Mouse (Mus musculus): ENCODE results near the gene Car15. TPM values are rescaled to one million over a fixed set of nuclear protein-coding genes. Genes with fewer than 3 reads are reported as not detected.

The Car15 gene
- total RNA-seq, 2 experiments from 2014 or later, result 12.2 to 16.4 TPM

DNA sequence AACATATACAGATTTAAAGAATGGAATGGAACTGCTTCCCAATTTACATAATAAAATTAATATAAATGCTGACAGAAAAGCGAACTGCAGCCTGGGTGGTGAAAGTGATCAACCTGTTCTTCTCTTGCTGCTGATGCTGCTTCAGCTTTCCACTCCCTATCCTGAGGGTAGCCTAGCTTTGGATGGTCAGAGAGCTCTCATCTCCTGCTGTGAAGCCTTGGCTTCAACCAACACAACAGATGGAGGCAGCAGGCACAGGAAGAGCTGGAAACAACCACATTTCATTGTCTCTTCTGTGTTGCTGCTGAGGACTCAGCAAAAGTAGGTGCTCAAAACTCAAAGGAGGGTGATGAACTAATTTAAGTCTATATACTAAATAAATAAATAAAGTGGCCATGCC, 13.7 kb upstream of the Car15 start:
- TF ChIP-seq CTCF (IDR thresholded peaks at IDR 0.05), result no peak
- DNase-seq (ENCODE audit: extremely low spot score in 1 of 2, low spot score in 2 of 2), result no peak
- Histone ChIP-seq H3K4me3 (no peak overlapping the region), H3K27ac (peak overlapping the region; percentile 16; the same call in 1 of the 2 replicates)
- intact Hi-C loops (cut with DNase I), result no loop called here

DNA sequence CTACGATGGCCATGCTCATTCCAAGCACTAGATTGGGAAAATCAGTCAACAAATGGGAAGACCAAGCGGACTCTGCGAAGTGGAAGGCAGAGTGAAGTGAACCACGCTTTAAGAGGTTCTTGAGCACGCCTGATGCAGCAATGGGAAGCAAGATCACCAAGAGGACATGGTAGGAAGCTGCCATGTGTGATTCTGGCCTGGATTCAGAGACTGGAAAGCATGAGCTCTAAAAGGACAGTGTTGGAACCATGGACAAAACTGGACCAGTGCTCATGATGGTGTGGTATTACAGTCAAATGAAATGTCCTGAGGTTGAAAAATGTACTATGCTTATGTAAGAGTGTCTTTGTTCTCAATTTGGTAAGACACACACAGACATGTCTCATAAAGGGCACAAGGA, 13.2 kb upstream of the Car15 start:
- intact Hi-C loops (cut with DNase I), result no loop called here
- TF ChIP-seq CTCF (IDR thresholded peaks at IDR 0.05), result no peak
- no peak for DNase-seq (ENCODE audit: extremely low spot score in 1 of 2, low spot score in 2 of 2)
- no peak overlapping the region; the same call in 1 of the 2 replicates for H3K27ac ChIP-seq
- no peak overlapping the region for H3K4me3 ChIP-seq

DNA sequence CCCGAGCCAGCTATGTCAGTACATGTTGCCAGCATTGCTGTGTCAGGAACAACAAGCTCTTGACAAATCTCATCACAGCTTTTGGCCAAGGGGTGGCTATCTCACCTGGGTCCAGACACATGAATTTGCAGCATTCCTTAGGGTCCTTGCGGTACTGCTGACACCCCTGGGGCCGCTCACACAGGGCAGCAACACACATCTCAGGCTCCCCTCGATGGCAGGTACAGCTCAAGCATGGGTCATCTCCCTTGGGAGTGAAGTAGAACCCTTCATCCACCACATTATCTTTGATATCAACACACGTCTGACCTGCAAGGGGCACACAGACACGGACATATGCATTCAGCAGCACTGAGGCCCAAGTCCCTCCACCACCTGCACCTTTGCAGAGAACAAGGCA, 11.3 kb upstream of the Car15 start:
- no peak for TF ChIP-seq CTCF (IDR thresholded peaks at IDR 0.05)
- intact Hi-C loops (cut with DNase I), result no loop called here
- no peak overlapping the region for H3K4me3 ChIP-seq
- H3K27ac ChIP-seq, result no peak overlapping the region
- no peak for DNase-seq (ENCODE audit: extremely low spot score in 1 of 2, low spot score in 2 of 2)

DNA sequence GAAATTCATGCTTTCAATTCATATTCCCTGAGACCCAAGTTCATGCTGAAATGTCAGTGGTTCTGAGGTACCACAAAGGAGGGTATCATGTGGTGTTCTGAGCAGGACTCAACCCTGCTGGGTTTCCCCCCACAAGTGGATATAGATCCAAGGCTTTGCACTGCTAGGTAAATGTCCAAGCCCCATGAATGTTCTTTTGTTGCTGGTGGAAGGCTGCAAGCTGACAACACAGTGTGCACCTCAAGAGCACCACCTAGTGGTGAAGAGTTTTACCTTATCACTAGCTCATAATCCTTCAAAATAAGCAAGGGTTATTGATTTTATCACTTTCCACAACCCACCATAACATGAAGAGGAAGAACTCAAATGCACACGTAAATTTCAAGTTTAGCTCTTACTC, 10.8 kb upstream of the Car15 start:
- intact Hi-C loops (cut with DNase I), result no loop called here
- Histone ChIP-seq H3K27ac (peak overlapping the region; percentile 41; the same call in 1 of the 2 replicates), H3K4me3 (no peak overlapping the region)
- peak; percentile 93 for TF ChIP-seq CTCF (IDR thresholded peaks at IDR 0.05)
- no peak for DNase-seq (ENCODE audit: extremely low spot score in 1 of 2, low spot score in 2 of 2)

DNA sequence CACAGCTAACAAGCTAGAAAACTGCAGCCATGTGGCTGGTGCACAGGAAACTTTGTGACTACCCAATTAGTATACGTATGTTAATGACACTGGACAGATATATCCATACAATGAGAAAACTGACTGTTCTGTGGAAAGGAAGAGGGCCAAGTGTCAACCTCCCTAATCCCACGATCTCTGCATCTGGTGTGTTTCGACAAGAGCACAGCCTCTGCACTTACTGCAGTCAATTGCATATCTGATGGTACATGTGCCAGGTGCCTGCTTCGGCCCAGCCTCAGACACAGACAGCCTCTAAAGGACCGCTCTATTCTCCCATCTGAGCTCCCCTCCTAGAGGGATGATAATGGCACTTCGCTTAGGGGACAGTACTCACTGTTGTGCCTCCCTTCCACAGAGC, 10.3 kb upstream of the Car15 start:
- no peak for DNase-seq (ENCODE audit: extremely low spot score in 1 of 2, low spot score in 2 of 2)
- peak overlapping the region; percentile 41 for H3K27ac ChIP-seq
- no peak for TF ChIP-seq CTCF (IDR thresholded peaks at IDR 0.05)
- H3K4me3 ChIP-seq, result no peak overlapping the region
- intact Hi-C loops (cut with DNase I), result no loop called here

DNA sequence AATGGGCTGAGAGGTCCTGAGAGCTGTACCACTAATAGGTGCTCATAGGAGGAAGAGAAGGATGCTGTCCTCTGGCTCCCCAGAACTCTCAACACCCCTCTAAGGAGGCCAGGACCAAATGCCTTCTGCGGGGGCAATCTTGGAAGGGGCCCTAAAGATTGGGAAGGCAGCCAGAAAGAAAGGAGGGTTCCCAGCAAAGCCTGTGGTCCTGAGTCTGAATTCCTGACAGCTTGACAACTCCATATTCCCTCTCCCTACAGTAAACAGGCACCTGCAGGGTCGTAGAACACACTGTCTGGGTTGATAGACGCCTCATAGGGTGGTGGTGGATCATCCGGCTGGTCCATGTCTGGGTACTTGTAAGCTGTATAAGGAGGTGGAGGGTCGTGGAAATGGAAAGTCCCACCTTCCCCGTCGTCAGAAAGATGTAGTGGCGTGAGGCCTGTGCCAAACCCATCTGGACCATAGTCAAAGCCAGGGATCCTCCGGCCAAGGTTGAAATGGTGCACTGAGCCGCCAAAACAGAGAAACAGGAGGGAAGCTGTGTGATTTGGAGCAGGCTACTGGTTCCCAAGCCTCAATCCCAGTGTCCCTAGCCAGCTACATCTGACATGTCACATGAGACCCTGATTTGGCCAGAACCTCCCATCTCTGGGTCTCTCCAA, 5.7 kb upstream of the Car15 start:
- Histone ChIP-seq H3K27ac (no peak overlapping the region), H3K4me3 (no peak overlapping the region)
- no peak for DNase-seq (ENCODE audit: extremely low spot score in 1 of 2, low spot score in 2 of 2)
- no peak for TF ChIP-seq CTCF (IDR thresholded peaks at IDR 0.05)
- intact Hi-C loops (cut with DNase I), result no loop called here

DNA sequence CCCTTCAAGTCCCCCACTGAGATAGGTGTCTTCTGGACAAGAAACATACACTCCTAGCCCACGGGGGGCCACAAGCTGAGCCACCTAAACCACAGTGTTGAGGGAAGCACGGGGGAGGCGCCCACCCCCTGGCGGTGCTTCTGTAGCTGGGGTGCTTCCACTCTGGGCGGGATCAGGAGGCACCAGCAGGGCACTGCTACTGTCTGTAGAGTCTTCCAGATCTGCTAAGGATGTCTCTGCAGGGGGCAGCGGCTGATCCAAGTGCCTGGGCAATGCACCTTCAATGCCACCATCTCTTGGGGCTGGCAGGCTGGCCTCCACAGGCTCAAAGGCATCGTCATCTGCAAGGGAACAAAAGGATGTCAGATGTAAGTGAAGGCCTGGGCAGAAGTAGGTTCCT, 4.3 kb upstream of the Car15 start:
- intact Hi-C loops (cut with DNase I), result no loop called here
- no peak overlapping the region for H3K27ac ChIP-seq
- TF ChIP-seq CTCF (IDR thresholded peaks at IDR 0.05), result no peak
- no peak for DNase-seq (ENCODE audit: extremely low spot score in 1 of 2, low spot score in 2 of 2)
- no peak overlapping the region for H3K4me3 ChIP-seq

DNA sequence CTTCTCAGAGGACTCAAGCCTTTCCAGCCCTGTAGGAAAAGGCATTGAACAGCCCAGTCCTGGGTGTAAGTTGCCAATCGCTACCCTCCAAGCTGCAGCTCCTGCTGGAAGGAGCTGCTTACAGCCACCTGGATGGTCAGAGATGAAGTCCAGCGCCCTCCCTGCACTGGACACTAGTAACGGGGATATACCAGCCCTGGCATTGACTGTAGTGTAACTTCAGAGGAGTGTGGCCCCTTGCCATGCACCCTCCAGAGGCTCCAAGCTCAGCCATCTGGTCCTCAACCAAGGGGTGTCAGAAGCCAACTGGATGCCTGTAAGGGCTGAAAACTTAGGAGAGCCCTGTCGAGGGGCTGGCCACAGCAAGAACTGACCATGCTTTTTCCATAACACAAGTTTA, 1.8 kb upstream of the Car15 start:
- Histone ChIP-seq H3K4me3 (no peak overlapping the region), H3K27ac (no peak overlapping the region)
- TF ChIP-seq CTCF (IDR thresholded peaks at IDR 0.05), result no peak
- no peak for DNase-seq (ENCODE audit: extremely low spot score in 1 of 2, low spot score in 2 of 2)
- intact Hi-C loops (cut with DNase I), result no loop called here

DNA sequence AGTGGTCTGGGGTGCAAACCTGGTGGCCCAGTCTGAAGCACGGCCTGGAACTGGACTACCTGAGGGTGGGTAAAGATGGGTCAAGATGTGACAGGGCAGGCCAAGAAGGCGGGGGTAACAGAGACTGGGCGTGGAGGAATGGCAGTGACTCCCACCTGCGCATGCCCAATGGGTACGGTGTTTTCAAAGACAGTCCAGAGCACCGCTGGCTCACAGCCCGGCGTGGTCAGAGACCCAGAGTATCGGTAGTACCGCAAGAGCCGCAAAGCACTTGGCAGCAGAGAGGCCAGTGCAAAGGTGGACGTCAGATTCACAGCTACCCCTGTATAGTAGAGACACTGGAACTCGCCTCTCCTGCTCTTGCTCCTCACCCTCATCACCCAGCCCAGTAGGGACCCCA, 2.7 kb downstream of the Car15 start:
- intact Hi-C loops (cut with DNase I), result no loop called here
- TF ChIP-seq CTCF (IDR thresholded peaks at IDR 0.05), result no peak
- no peak for DNase-seq (ENCODE audit: extremely low spot score in 1 of 2, low spot score in 2 of 2)
- Histone ChIP-seq H3K27ac (no peak overlapping the region), H3K4me3 (no peak overlapping the region)

DNA sequence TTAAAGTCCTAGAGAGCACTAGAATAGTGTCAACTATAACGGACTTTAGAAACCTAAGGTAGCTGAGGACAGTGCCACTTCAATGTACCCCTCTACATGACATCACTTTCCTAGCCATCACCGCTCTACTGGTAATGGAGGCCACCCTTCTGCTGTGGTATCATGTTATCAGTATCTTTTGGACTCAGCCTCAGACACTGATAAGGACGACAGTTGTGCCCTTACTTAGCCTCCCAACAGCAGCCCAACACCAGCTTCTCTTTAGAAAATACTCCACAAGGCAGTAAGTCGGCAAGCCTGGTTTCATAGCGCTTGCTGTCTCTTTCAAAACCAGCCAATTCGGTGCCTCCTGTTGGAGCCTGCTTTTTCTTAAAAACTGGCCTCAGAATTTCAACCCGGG, 3.6 kb downstream of the Car15 start:
- intact Hi-C loops (cut with DNase I), result no loop called here
- no peak for DNase-seq (ENCODE audit: extremely low spot score in 1 of 2, low spot score in 2 of 2)
- peak overlapping the region; percentile 69 for H3K4me3 ChIP-seq
- TF ChIP-seq CTCF (IDR thresholded peaks at IDR 0.05), result no peak
- H3K27ac ChIP-seq, result peak overlapping the region; percentile 62

DNA sequence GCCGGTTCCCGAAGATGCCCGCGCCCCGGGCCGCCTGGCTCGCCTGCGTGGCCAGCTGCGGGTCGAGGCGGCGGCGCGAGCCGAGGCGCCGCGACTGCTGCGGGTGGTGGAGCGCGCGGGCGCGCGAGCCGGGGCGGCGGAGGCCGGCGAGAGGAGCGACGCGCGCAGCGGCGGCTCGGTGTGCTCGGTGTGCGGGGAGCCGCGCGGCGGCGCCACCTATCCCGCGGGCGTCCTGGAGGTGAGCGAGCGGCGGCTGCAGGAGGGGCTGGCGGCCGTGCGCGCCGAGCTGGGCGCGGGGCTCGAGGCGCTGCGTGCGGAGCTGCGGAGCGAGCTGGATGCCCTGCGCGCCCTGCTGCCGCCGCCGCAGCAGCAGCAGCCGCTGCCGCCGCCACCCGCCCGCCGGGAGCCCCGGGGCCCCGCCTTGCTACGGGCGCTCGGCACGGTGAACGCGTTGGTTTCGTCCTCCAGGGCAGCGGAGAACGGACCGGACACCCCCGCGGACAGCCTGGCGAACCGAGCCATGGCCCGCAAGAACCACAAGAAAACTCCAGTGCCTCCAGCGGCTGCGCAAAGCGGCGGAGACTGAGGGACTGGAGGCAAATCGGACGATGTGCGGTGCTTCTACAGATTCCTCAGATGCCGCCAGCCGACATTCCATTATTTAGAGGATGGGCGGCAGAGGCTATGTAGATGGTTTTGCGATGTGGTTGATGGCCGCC, 4.3 kb downstream of the Car15 start:
- H3K4me3 ChIP-seq, result peak overlapping the region; percentile 69
- intact Hi-C loops (cut with DNase I), result no loop called here
- TF ChIP-seq CTCF (IDR thresholded peaks at IDR 0.05), result no peak; the same call in none of the 2 replicates
- peak; percentile 67 to 76 for DNase-seq (ENCODE audit: extremely low spot score in 1 of 2, low spot score in 2 of 2)
- H3K27ac ChIP-seq, result peak overlapping the region; percentile 94

DNA sequence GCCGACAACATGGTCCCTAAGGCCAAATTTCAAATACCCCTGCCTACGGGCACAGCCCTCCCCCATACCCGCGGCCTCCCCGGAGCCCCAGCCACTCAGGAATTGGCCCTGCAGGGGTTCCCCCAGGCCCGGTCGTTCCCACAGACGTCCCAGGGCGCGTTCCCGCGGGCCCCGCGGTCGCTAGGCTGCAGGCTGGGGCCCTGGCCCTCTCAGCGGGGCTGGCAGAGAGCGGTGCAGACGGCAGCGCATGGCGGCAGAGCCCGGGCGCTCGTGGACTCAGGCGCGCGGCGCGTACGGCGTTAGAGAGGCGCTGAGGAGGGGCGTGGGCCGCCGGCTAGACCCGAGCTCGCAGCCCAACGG, 4.9 kb downstream of the Car15 start:
- TF ChIP-seq CTCF (IDR thresholded peaks at IDR 0.05), result no peak
- Histone ChIP-seq H3K27ac (peak overlapping the region; percentile 94), H3K4me3 (peak overlapping the region; percentile 69)
- DNase-seq (ENCODE audit: extremely low spot score in 1 of 2, low spot score in 2 of 2), result peak in 1 of 2 experiments; percentile 58
- intact Hi-C loops (cut with DNase I), result no loop called here

DNA sequence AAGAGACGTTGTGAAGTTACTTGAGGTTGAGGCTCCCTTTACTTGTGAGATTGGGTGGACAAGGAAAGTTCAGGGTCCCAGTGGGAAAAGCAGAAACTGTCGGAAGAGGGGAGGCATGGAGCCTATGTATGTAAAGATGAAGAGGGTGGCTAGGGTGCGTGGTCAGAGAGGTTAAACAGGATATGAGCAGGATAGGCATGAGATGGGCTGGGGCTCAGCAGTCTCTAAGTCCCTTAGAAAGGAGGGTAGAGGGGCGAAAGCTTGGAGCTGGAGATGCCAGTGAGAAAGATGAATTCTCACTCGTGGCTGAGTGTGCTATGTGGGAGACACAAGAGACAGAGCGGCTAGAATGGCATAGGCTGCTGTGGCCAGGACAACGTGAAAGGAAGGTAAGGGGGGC, 5.3 kb downstream of the Car15 start, which contains the start of gene B830017H08Rik:
Gene B830017H08Rik (plus strand): TSS at position 301 of the 400 bp plus-strand sequence.
- TF ChIP-seq CTCF (IDR thresholded peaks at IDR 0.05), result no peak
- Histone ChIP-seq H3K27ac (peak within 1 kb of the TSS; percentile 94), H3K4me3 (peak within 1 kb of the TSS; percentile 69)
- intact Hi-C loops (cut with DNase I), result no loop called here
- DNase-seq (ENCODE audit: extremely low spot score in 1 of 2, low spot score in 2 of 2), result no peak

Measured in left cerebral cortex, adult 2 months (tissue).